Comparison of ENCODE assay signal across 16 mouse cellular contexts in genomic region chr13:51105861-51106655, GRCm38 (mm10). TPM values are rescaled to one million over a fixed set of nuclear protein-coding genes. Genes with fewer than 3 reads are reported as not detected.
A peak's percentile ranks its signal among the peaks of the same experiment; 100 is the strongest.
DNase-seq lines count a peak whose midpoint lies in the region; ATAC-seq and TF ChIP-seq lines count a peak whose summit lies in the region.
"Had no signal": no experiment of that assay in that cellular context is flagged by ENCODE, and none has a peak within 500 bp of the region (broad histone marks: within the 10 kb centered on the region; RNA-seq: fewer than 3 reads in every experiment).

No protein-coding gene starts in this region.

- TF ChIP-seq POLR2A in CH12.LX (IDR thresholded peaks at IDR 0.05; ENCODE audit: low read depth, low read length): no peak

- H3K27ac ChIP-seq in hindbrain, postnatal 0 days: no peak overlapping the region
- H3K27ac ChIP-seq in hindbrain, embryonic 10.5 days: no peak overlapping the region
- no peak overlapping the region for H3K27ac ChIP-seq in lung, postnatal 0 days (ENCODE audit: low read length)
- H3K27ac ChIP-seq in CH12.LX (ENCODE audit: insufficient read depth, low read depth): no peak overlapping the region
- H3K27ac ChIP-seq: heart, embryonic 10.5 days; liver, embryonic 15.5 days; midbrain, embryonic 13.5 days had no signal

- ATAC-seq in hindbrain, postnatal 0 days: no peak
- ATAC-seq in lung, postnatal 0 days: no peak
- ATAC-seq: forebrain, embryonic 16.5 days; midbrain, embryonic 13.5 days had no signal

- dilution Hi-C loops in CH12.LX (cut with MboI; ENCODE audit: extremely low pct_ligation_motif_present, extremely low pct_unique_long_range_greater_than_20kb, low sequenced_read_pairs): no loop called here

- peaks cover 74% of the 10 kb centered on the region for H3K79me2 ChIP-seq in CH12.LX (replicated peaks; ENCODE audit: control insufficient read depth, extremely low read depth, insufficient read depth, poor library complexity, severe bottlenecking)

- H3K36me3 ChIP-seq in hindbrain, postnatal 0 days (ENCODE audit: insufficient read depth, low read length): no peaks in the 10 kb centered on the region
- peaks cover 88% of the 10 kb centered on the region for H3K36me3 ChIP-seq in hindbrain, embryonic 10.5 days
- H3K36me3 ChIP-seq in lung, postnatal 0 days (ENCODE audit: insufficient read depth, low read length): no peaks in the 10 kb centered on the region
- H3K36me3 ChIP-seq in CH12.LX (replicated peaks in 1 of 2; ENCODE audit: control insufficient read depth in 1 of 2, insufficient read depth in 1 of 2, low read length in 1 of 2): peaks cover 0 to 53% of the 10 kb centered on the region in 2 experiments
- no peaks in the 10 kb centered on the region; the same call in 1 of the 2 replicates for H3K36me3 ChIP-seq in splenic B cell, adult 2 months (ENCODE audit: control insufficient read depth, insufficient read depth, low read length, poor library complexity, severe bottlenecking)
- H3K36me3 ChIP-seq: liver, embryonic 15.5 days had no signal

- WGBS in hindbrain, postnatal 0 days: over 99% methylated on average over 3 of the region's 3 CpGs
- 97% methylated on average over 3 of the region's 3 CpGs for WGBS in hindbrain, embryonic 10.5 days
- 91% methylated on average over 3 of the region's 3 CpGs for WGBS in lung, postnatal 0 days

- H3K9me3 ChIP-seq in hindbrain, postnatal 0 days (ENCODE audit: low read length): no peaks in the 10 kb centered on the region
- peaks cover 81% of the 10 kb centered on the region for H3K9me3 ChIP-seq in hindbrain, embryonic 10.5 days
- H3K9me3 ChIP-seq in lung, postnatal 0 days (ENCODE audit: low read length): no peaks in the 10 kb centered on the region; the same call in 1 of the 2 replicates
- H3K9me3 ChIP-seq in CH12.LX (replicated peaks; ENCODE audit: low read length): peaks cover 45% of the 10 kb centered on the region
- H3K9me3 ChIP-seq: liver, embryonic 15.5 days had no signal

- TF ChIP-seq EP300 in lung, postnatal 0 days (IDR thresholded peaks at IDR 0.05): no peak
- TF ChIP-seq EP300 in CH12.LX (IDR thresholded peaks at IDR 0.05; ENCODE audit: low read length): no peak

- H3K9ac ChIP-seq in hindbrain, postnatal 0 days (replicated peaks; ENCODE audit: low read length): no peak overlapping the region
- H3K9ac ChIP-seq in lung, postnatal 0 days (replicated peaks; ENCODE audit: low read depth): no peak overlapping the region
- no peak overlapping the region for H3K9ac ChIP-seq in CH12.LX (ENCODE audit: insufficient read depth, low read depth)
- H3K9ac ChIP-seq: liver, embryonic 15.5 days; midbrain, embryonic 13.5 days had no signal

- TF ChIP-seq CTCF in hindbrain, postnatal 0 days (IDR thresholded peaks at IDR 0.05; ENCODE audit: low read depth): 0 out of 2 replicates have a peak, but pooled peaks have one; percentile 16
- TF ChIP-seq CTCF in lung, postnatal 0 days (IDR thresholded peaks at IDR 0.05): peak; percentile 38; the same call in 1 of the 2 replicates
- TF ChIP-seq CTCF in CH12.LX (conservative IDR thresholded peaks at IDR 0.05 in 1 of 2, IDR thresholded peaks at IDR 0.05 in 1 of 2; ENCODE audit: low read depth in 2 of 2, low read length in 2 of 2): peak in 1 of 2 experiments; percentile 22; a peak in 2 of 4 replicates

- no peak for DNase-seq in hindbrain, postnatal 0 days (ENCODE audit: low spot score)
- no peak for DNase-seq in hindbrain, embryonic 10.5 days (ENCODE audit: low spot score)
- no peak for DNase-seq in lung, postnatal 0 days (ENCODE audit: low spot score)
- no peak for DNase-seq in lung, postnatal 14 days
- no peak for DNase-seq in CH12.LX (ENCODE audit: extremely low read depth)
- peak; percentile 51 for DNase-seq in splenic B cell, adult 2 months (ENCODE audit: low read depth, low spot score)
- DNase-seq in right cerebral cortex, adult 2 months (ENCODE audit: low spot score in 2 of 2): no peak
- DNase-seq: adrenal gland, postnatal 25 days; heart, postnatal 4 days; kidney, postnatal 25 days; right cerebral cortex, postnatal 25 days; thymus, adult 2 months had no signal

- H3K4me1 ChIP-seq in hindbrain, postnatal 0 days (ENCODE audit: insufficient read depth, low read length): peaks cover 6% of the 10 kb centered on the region; the same call in 1 of the 2 replicates
- H3K4me1 ChIP-seq in hindbrain, embryonic 10.5 days (replicated peaks): peaks cover 4% of the 10 kb centered on the region; the same call in 1 of the 2 replicates
- peaks cover 5% of the 10 kb centered on the region; the same call in 1 of the 2 replicates for H3K4me1 ChIP-seq in lung, postnatal 0 days (ENCODE audit: insufficient read depth, low read depth, low read length)
- peaks cover 2 to 58% of the 10 kb centered on the region in 2 experiments; a peak in 3 of 4 replicates for H3K4me1 ChIP-seq in CH12.LX (ENCODE audit: control insufficient read depth in 1 of 2, insufficient read depth in 2 of 2)

- H3K27me3 ChIP-seq in hindbrain, postnatal 0 days (ENCODE audit: insufficient read depth, low read length): no peaks in the 10 kb centered on the region
- H3K27me3 ChIP-seq in hindbrain, embryonic 10.5 days (ENCODE audit: insufficient read depth, poor library complexity, severe bottlenecking): no peaks in the 10 kb centered on the region
- H3K27me3 ChIP-seq in lung, postnatal 0 days (replicated peaks; ENCODE audit: insufficient read depth, low read length): no peaks in the 10 kb centered on the region
- H3K27me3 ChIP-seq in CH12.LX (replicated peaks): no peaks in the 10 kb centered on the region
- H3K27me3 ChIP-seq in splenic B cell, adult 2 months (ENCODE audit: control insufficient read depth, insufficient read depth, low read length, poor library complexity, severe bottlenecking): no peaks in the 10 kb centered on the region
- H3K27me3 ChIP-seq: liver, embryonic 15.5 days; midbrain, embryonic 13.5 days had no signal

- no peak overlapping the region for H3K4me2 ChIP-seq in hindbrain, postnatal 0 days (ENCODE audit: low read depth, low read length)
- no peak overlapping the region for H3K4me2 ChIP-seq in lung, postnatal 0 days (replicated peaks; ENCODE audit: low read depth, low read length)
- no peak overlapping the region for H3K4me2 ChIP-seq in CH12.LX (ENCODE audit: insufficient read depth, low read depth, poor library complexity, severe bottlenecking)
- H3K4me2 ChIP-seq: liver, embryonic 15.5 days; midbrain, embryonic 13.5 days had no signal

- no peak overlapping the region for H3K4me3 ChIP-seq in hindbrain, postnatal 0 days (ENCODE audit: low read length)
- H3K4me3 ChIP-seq in hindbrain, embryonic 10.5 days: no peak overlapping the region
- no peak overlapping the region for H3K4me3 ChIP-seq in lung, postnatal 0 days (ENCODE audit: low read depth, low read length)
- no peak overlapping the region for H3K4me3 ChIP-seq in CH12.LX (replicated peaks in 1 of 3; ENCODE audit: low read depth in 2 of 3, low read length in 2 of 3, poor library complexity in 1 of 3)
- H3K4me3 ChIP-seq: heart, embryonic 10.5 days; liver, embryonic 15.5 days; midbrain, embryonic 13.5 days had no signal

- in situ Hi-C loops in CH12.LX (cut with MboI; ENCODE audit: low pct_ligation_motif_present, low pct_unique_long_range_greater_than_20kb, low sequenced_read_pairs): no loop called here

- TF ChIP-seq RAD21 in CH12.LX (IDR thresholded peaks at IDR 0.05; ENCODE audit: low read depth, low read length): peak; percentile 1

TF ChIP-seq in CH12.LX, 34 proteins besides CTCF, POLR2A, EP300 and RAD21:
- TF ChIP-seq ZNF384 (IDR thresholded peaks at IDR 0.05; ENCODE audit: low read depth, low read length) (peak; percentile 47; the same call in 1 of the 2 replicates), ETS1 (conservative IDR thresholded peaks at IDR 0.05; ENCODE audit: low read depth, low read length) (no peak), CHD1 (IDR thresholded peaks at IDR 0.05; ENCODE audit: low read depth, low read length) (no peak)

RNA-seq across cellular contexts. Expression of gene Spin1, which starts 5.4 kb away (rescaled TPM):
- 174 and 188 TPM in 2 replicates for total RNA-seq in hindbrain, postnatal 0 days (2014; rRNA removed)
- polyA plus RNA-seq in hindbrain, postnatal 0 days (2015; fragmentation: Nextera tagmentation; extraction: Ambion mirVana): 127 and 131 TPM in 2 replicates
- polyA plus RNA-seq in hindbrain, embryonic 10.5 days (2016; fragmentation: Nextera tagmentation; extraction: Ambion mirVana): 75.3 and 76.4 TPM in 2 replicates
- polyA plus RNA-seq in lung, postnatal 0 days (2015; fragmentation: Nextera tagmentation; extraction: Ambion mirVana): 40.6 and 46.5 TPM in 2 replicates
- total RNA-seq in CH12.LX (2012; rRNA removed) (12.2 and 15.2 TPM in 2 replicates), CH12.LX (2014; rRNA removed) (37.4 and 37.8 TPM in 2 replicates)
- 23.7 and 25.4 TPM in 2 replicates for polyA plus RNA-seq in CH12.LX (2012; ENCODE audit: insufficient read length, low read depth)
